Comparison of ENCODE assay signal across 29 mouse cellular contexts in genomic region chr10:20531921-20532320, GRCm38 (mm10).
DNase-seq lines count a peak whose midpoint lies in the region; ATAC-seq and TF ChIP-seq lines count a peak whose summit lies in the region.
"Had no signal": no experiment of that assay in that cellular context is flagged by ENCODE, and none has a peak within 500 bp of the region (broad histone marks: within the 10 kb centered on the region; RNA-seq: fewer than 3 reads in every experiment).

No protein-coding gene starts in this region.

- ATAC-seq in CD4-positive, CD25-positive, alpha-beta regulatory T cell, adult 4 months: no peak
- ATAC-seq in midbrain, embryonic 15.5 days (replicated peaks): no peak
- ATAC-seq: forebrain, embryonic 14.5 days; liver, embryonic 12.5 days had no signal

- peaks cover 8% of the 10 kb centered on the region for H3K4me1 ChIP-seq in lung, adult 2 months (ENCODE audit: control insufficient read depth, insufficient read depth, low read length)
- peaks cover 8% of the 10 kb centered on the region; the same call in 1 of the 2 replicates for H3K4me1 ChIP-seq in midbrain, embryonic 15.5 days

- DNase-seq in CD4-positive, CD25-positive, alpha-beta regulatory T cell, adult 2 months (ENCODE audit: low read depth, low spot score): peak; percentile 2
- peak; percentile 16 for DNase-seq in thymus, postnatal 25 days
- DNase-seq in thymus, postnatal 36 days: no peak
- DNase-seq in induced T-regulatory cell, adult 2 months (ENCODE audit: low read depth): peak; percentile 6
- no peak for DNase-seq in lung, adult 2 months
- no peak for DNase-seq in left cerebral cortex, postnatal 14 days (ENCODE audit: low spot score in 2 of 2)
- DNase-seq: cerebellum, adult 9-10 months; cerebellum, postnatal 36 days; embryo, embryonic 11 days; gastrocnemius, postnatal 25 days; heart, adult 2 months; kidney, adult 18-20 months; kidney, postnatal 36 days; lung, adult 18-20 months; lung, postnatal 10 days; right cerebral cortex, postnatal 25 days had no signal

- H3K9me3 ChIP-seq in midbrain, embryonic 15.5 days: no peaks in the 10 kb centered on the region
- H3K9me3 ChIP-seq: embryonic facial prominence, embryonic 12.5 days; heart, embryonic 12.5 days; hindbrain, embryonic 10.5 days; hindbrain, embryonic 15.5 days; limb, embryonic 13.5 days; liver, embryonic 12.5 days; midbrain, embryonic 12.5 days; stomach, embryonic 15.5 days had no signal

- H3K27ac ChIP-seq in midbrain, embryonic 15.5 days: no peak overlapping the region
- H3K27ac ChIP-seq: embryonic facial prominence, embryonic 12.5 days; heart, adult 2 months; hindbrain, embryonic 10.5 days; hindbrain, embryonic 15.5 days; layer of hippocampus, adult 2 months; left cerebral cortex, adult 2 months; limb, embryonic 13.5 days; liver, embryonic 12.5 days; midbrain, embryonic 12.5 days; stomach, embryonic 15.5 days had no signal

- no peak overlapping the region for H3K4me3 ChIP-seq in lung, adult 2 months (replicated peaks; ENCODE audit: extremely low read depth, low read depth, low read length)
- no peak overlapping the region for H3K4me3 ChIP-seq in midbrain, embryonic 15.5 days
- H3K4me3 ChIP-seq: embryonic facial prominence, embryonic 12.5 days; heart, adult 2 months; heart, embryonic 12.5 days; hindbrain, embryonic 10.5 days; hindbrain, embryonic 15.5 days; layer of hippocampus, adult 2 months; left cerebral cortex, adult 2 months; limb, embryonic 13.5 days; liver, embryonic 12.5 days; midbrain, embryonic 12.5 days; stomach, embryonic 15.5 days had no signal

- TF ChIP-seq CTCF in lung, adult 2 months (IDR thresholded peaks at IDR 0.05; ENCODE audit: insufficient read depth, low read length): no peak

- H3K9ac ChIP-seq in midbrain, embryonic 15.5 days: no peak overlapping the region
- H3K9ac ChIP-seq: embryonic facial prominence, embryonic 12.5 days; heart, embryonic 12.5 days; hindbrain, embryonic 15.5 days; limb, embryonic 13.5 days; liver, embryonic 12.5 days; midbrain, embryonic 12.5 days; stomach, embryonic 15.5 days had no signal

- TF ChIP-seq POLR2A in lung, adult 2 months (IDR thresholded peaks at IDR 0.05; ENCODE audit: borderline replicate concordance, extremely low read depth, low read depth, low read length): no peak

- WGBS in lung, adult 2 months: 76% methylated on average over 5 of the region's 5 CpGs
- 88% methylated on average over 5 of the region's 5 CpGs for WGBS in midbrain, embryonic 15.5 days

- no peaks in the 10 kb centered on the region for H3K36me3 ChIP-seq in midbrain, embryonic 15.5 days (replicated peaks)
- H3K36me3 ChIP-seq: embryonic facial prominence, embryonic 12.5 days; hindbrain, embryonic 10.5 days; hindbrain, embryonic 15.5 days; limb, embryonic 13.5 days; liver, embryonic 12.5 days; midbrain, embryonic 12.5 days; stomach, embryonic 15.5 days had no signal

- intact Hi-C loops in left cerebral cortex, postnatal 14 days (cut with DNase I): no loop called here

- no peaks in the 10 kb centered on the region for H3K27me3 ChIP-seq in midbrain, embryonic 15.5 days (replicated peaks)
- H3K27me3 ChIP-seq: embryonic facial prominence, embryonic 12.5 days; heart, embryonic 12.5 days; hindbrain, embryonic 15.5 days; limb, embryonic 13.5 days; liver, embryonic 12.5 days; midbrain, embryonic 12.5 days; stomach, embryonic 15.5 days had no signal

- H3K4me2 ChIP-seq in midbrain, embryonic 15.5 days: no peak overlapping the region
- H3K4me2 ChIP-seq: embryonic facial prominence, embryonic 12.5 days; heart, embryonic 12.5 days; hindbrain, embryonic 15.5 days; limb, embryonic 13.5 days; liver, embryonic 12.5 days; midbrain, embryonic 12.5 days; stomach, embryonic 15.5 days had no signal

Comparison
In these comparisons a context has a peak if more than half of its experiments do, and no peak if none do; other contexts are left out.
1. DNase-seq: peak in CD4-positive, CD25-positive, alpha-beta regulatory T cell, adult 2 months (single experiment), thymus, postnatal 25 days (single experiment) and induced T-regulatory cell, adult 2 months (single experiment); none in thymus, postnatal 36 days (0 of 2), lung, adult 2 months (single experiment) and left cerebral cortex, postnatal 14 days (0 of 2).